Mouse (Mus musculus) limb, embryonic 15.5 days (tissue): ENCODE measurements around the gene Pitpnc1. TPM values are rescaled to one million over a fixed set of nuclear protein-coding genes. Genes with fewer than 3 reads are reported as not detected.

Experiments
- ATAC-seq: fragments of 200-750 bp; cut with Nextera tagmentation; 2 replicates; pipeline ENCODE4 v1.8.0; 2017; ENCODE audit warnings: low read depth, moderate TSS enrichment; ENCODE audit not compliant: insufficient number of reproducible peaks, low FRiP score, low TSS enrichment
- H3K27ac ChIP-seq: fragments of 300-500 bp; sonication (generic); 2 replicates; pipeline ENCODE4 v1.5.1; 2015; ENCODE audit warnings: moderate library complexity, mild to moderate bottlenecking, inconsistent platforms
- H3K27me3 ChIP-seq: fragments of 300-500 bp; sonication (generic); 2 replicates; pipeline ENCODE4 v1.6.1; 2015; ENCODE audit warnings: inconsistent platforms
- H3K36me3 ChIP-seq: fragments of 300-500 bp; sonication (generic); 2 replicates; pipeline ENCODE4 v1.6.1; 2015; ENCODE audit warnings: inconsistent platforms
- H3K4me1 ChIP-seq: fragments of 300-500 bp; sonication (generic); 2 replicates; pipeline ENCODE4 v1.6.1; 2015; ENCODE audit warnings: inconsistent platforms
- H3K4me2 ChIP-seq: fragments of 300-500 bp; sonication (generic); 2 replicates; pipeline ENCODE4 v1.6.1; 2015; ENCODE audit warnings: mild to moderate bottlenecking, inconsistent platforms
- H3K4me3 ChIP-seq: fragments of 300-500 bp; sonication (generic); 2 replicates; pipeline ENCODE4 v1.5.1; 2015; ENCODE audit warnings: mild to moderate bottlenecking, inconsistent platforms
- H3K9ac ChIP-seq: fragments of 300-500 bp; sonication (generic); 2 replicates; pipeline ENCODE4 v1.6.1; 2015; ENCODE audit warnings: inconsistent platforms
- H3K9me3 ChIP-seq: fragments of 300-500 bp; sonication (generic); 2 replicates; pipeline ENCODE4 v1.6.1; 2016; ENCODE audit warnings: inconsistent platforms
- WGBS: fragments of 180-500 bp; shearing (Covaris S2); methylation state at CpG from one replicate; pipeline ENCODE4 v1.1.7; 2015; 5-methylcytosine and 5-hydroxymethylcytosine counted together
- polyA plus RNA-seq: library from polyadenylated mRNA; unstranded; fragments of >200 nt; fragmentation: Nextera tagmentation; extraction: Ambion mirVana; gene quantifications from 2 replicates; pipeline ENCODE4 v1.2.1, GENCODE M21; 2015

The Pitpnc1 gene
- polyA plus RNA-seq, 1 experiment from 2014 or later = 25.2 TPM

- Histone ChIP-seq H3K4me3 (no peak overlapping the region), H3K4me2 (peak overlapping the region; percentile 25; the same call in 1 of the 2 replicates), H3K4me1 (peaks cover 15% of the 10 kb centered on the region), H3K9me3 (no peaks in the 10 kb centered on the region), H3K9ac (no peak overlapping the region), H3K27ac (peak overlapping the region; percentile 74), H3K27me3 (no peaks in the 10 kb centered on the region), H3K36me3 (no peaks in the 10 kb centered on the region)
- ATAC-seq = no peak
- 61% methylated on average over 11 of the region's 11 CpGs for WGBS
These were observed 94.7 kb downstream of the Pitpnc1 start for GRCm38 (mm10) chr11:107375816-107376215.

DNA sequence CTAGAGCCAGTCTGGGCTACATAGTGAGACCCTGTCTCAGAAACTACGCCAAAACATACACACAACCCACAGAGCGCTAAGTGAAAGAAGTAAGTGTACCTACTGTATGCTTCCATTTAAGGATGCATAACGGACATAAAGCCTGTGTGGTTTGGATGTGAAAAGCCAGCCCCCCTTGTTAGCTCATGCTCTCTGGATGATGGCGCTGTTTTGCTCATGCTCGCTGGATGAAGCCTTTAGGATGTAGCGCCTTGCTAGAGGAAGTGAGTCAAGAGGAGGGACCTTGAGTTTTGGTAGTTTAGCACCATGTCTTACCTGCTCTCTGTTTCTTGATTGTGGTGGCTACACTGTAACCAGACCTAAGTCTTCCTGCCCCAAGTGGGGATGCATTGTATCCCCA lies 96.9 kb downstream of the Pitpnc1 start:
- H3K27ac ChIP-seq = no peak overlapping the region
- H3K27me3 ChIP-seq = no peaks in the 10 kb centered on the region
- no peaks in the 10 kb centered on the region for H3K9me3 ChIP-seq
- 90% methylated on average over 6 of the region's 6 CpGs for WGBS
- no peak overlapping the region for H3K4me2 ChIP-seq
- no peak for ATAC-seq
- H3K4me3 ChIP-seq = no peak overlapping the region
- H3K4me1 ChIP-seq = peaks cover 25% of the 10 kb centered on the region
- H3K9ac ChIP-seq = no peak overlapping the region
- H3K36me3 ChIP-seq = no peaks in the 10 kb centered on the region

DNA sequence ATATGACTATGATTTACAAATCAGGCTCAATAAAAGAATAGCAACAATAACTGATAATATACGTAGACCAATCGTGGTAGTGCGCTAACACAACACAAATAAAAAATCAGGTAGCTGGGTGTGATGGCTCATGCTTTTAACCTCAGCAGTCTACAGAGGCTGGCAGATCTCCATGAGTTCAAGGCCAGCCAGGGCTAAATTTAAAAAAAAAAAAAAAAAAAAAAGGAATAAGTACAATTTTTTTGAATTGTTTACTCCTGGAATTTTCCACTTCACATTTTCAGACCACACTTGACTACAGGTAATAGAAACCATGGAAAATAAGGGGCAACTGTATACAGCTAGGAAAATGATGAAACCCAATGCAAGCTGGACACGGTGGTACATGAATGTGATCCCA lies 97.3 kb downstream of the Pitpnc1 start:
- Histone ChIP-seq H3K9ac (no peak overlapping the region), H3K4me2 (no peak overlapping the region), H3K4me1 (peaks cover 25% of the 10 kb centered on the region), H3K36me3 (no peaks in the 10 kb centered on the region), H3K4me3 (no peak overlapping the region), H3K27ac (no peak overlapping the region), H3K27me3 (no peaks in the 10 kb centered on the region), H3K9me3 (no peaks in the 10 kb centered on the region)
- no peak for ATAC-seq
- WGBS = 91% methylated on average over 4 of the region's 4 CpGs

DNA sequence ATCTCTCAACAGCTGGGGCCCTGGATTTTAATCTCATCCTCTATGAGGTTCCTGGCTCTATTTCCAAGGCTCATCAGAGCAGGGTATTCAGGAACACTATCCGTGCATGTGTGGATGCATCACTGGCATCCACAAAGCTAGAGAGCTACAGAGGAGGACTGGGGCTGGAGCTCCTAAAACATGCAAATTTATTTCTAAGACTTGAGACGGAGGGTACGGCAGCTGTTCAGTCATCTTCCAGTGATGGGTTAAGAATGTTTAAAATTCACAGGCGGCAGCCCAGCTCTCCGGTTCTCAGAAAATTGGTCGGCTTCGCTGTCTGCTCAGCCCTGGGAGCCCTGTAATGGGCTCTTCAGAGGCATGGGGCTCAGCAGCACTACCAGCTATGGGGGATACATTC lies 97.8 kb downstream of the Pitpnc1 start:
- no peaks in the 10 kb centered on the region for H3K9me3 ChIP-seq
- H3K36me3 ChIP-seq = no peaks in the 10 kb centered on the region
- no peak overlapping the region for H3K4me2 ChIP-seq
- WGBS = 66% methylated on average over 7 of the region's 7 CpGs
- peaks cover 25% of the 10 kb centered on the region for H3K4me1 ChIP-seq
- H3K27me3 ChIP-seq = no peaks in the 10 kb centered on the region
- no peak overlapping the region for H3K9ac ChIP-seq
- ATAC-seq = no peak
- H3K27ac ChIP-seq = no peak overlapping the region
- H3K4me3 ChIP-seq = no peak overlapping the region

- Histone ChIP-seq H3K4me2 (no peak overlapping the region), H3K36me3 (no peaks in the 10 kb centered on the region), H3K27me3 (no peaks in the 10 kb centered on the region), H3K9ac (no peak overlapping the region), H3K27ac (no peak overlapping the region), H3K4me1 (peaks cover 26% of the 10 kb centered on the region), H3K9me3 (no peaks in the 10 kb centered on the region), H3K4me3 (no peak overlapping the region)
- no peak for ATAC-seq
- WGBS = 88% methylated on average over 3 of the region's 3 CpGs
These were observed 100.0 kb downstream of the Pitpnc1 start for GRCm38 (mm10) chr11:107370476-107370875.

DNA sequence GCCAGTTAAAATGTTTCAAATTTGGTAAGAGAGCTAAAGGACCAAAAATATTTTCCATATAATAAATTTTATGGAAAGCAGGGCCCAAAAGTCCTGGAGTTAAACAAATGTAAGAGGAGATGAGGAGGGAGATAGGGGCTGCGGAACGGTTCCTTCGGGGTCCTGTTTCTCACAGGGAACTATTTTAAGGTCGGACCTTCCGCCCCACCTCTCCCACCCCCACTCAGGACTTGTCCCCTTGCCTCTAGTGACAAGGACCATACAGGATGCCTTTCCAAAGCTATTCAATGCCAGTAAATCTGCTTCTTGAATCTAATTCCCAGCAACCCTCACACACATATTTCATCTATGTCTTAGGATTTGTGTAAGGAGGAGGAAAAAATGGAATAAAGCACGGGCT lies 100.8 kb downstream of the Pitpnc1 start:
- Histone ChIP-seq H3K9ac (no peak overlapping the region), H3K4me3 (no peak overlapping the region), H3K4me1 (peaks cover 26% of the 10 kb centered on the region), H3K4me2 (no peak overlapping the region), H3K27ac (peak overlapping the region; percentile 27), H3K9me3 (no peaks in the 10 kb centered on the region), H3K27me3 (no peaks in the 10 kb centered on the region), H3K36me3 (no peaks in the 10 kb centered on the region)
- no peak for ATAC-seq
- 69% methylated on average over 6 of the region's 6 CpGs for WGBS

GRCm38 (mm10) chr11:107365938-107366712 lies 104.4 kb downstream of the Pitpnc1 start:
- no peaks in the 10 kb centered on the region for H3K27me3 ChIP-seq
- WGBS = 62% methylated on average over 13 of the region's 13 CpGs
- no peak overlapping the region for H3K4me2 ChIP-seq
- H3K9me3 ChIP-seq = no peaks in the 10 kb centered on the region
- peaks cover 23% of the 10 kb centered on the region for H3K4me1 ChIP-seq
- no peak overlapping the region for H3K9ac ChIP-seq
- no peak for ATAC-seq
- no peak overlapping the region for H3K27ac ChIP-seq
- no peaks in the 10 kb centered on the region for H3K36me3 ChIP-seq
- H3K4me3 ChIP-seq = no peak overlapping the region

DNA sequence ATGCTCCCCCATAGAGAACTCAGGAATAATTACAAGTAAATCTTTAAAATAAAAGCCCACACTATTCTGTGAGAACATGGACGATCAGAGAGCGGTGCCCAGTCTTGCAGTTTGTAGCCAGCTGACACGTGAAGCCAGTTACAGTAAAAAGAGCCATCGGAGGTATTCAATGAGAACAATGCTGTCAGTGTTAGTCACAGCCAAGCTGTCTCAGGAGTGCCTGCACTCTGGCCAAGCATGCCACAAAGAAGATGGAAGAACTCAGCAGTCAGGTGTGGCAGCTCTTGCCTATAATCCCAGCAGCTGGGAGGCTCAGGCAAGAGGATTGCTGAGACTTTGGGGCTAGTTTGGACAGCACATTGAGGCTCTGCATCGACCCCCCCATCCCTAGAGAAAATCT lies 111.8 kb downstream of the Pitpnc1 start:
- H3K27me3 ChIP-seq = no peaks in the 10 kb centered on the region
- peaks cover 15% of the 10 kb centered on the region for H3K4me1 ChIP-seq
- no peak overlapping the region for H3K9ac ChIP-seq
- H3K27ac ChIP-seq = no peak overlapping the region
- no peaks in the 10 kb centered on the region for H3K9me3 ChIP-seq
- 69% methylated on average over 5 of the region's 5 CpGs for WGBS
- H3K36me3 ChIP-seq = no peaks in the 10 kb centered on the region
- H3K4me2 ChIP-seq = no peak overlapping the region
- no peak for ATAC-seq
- H3K4me3 ChIP-seq = no peak overlapping the region

GRCm38 (mm10) chr11:107356224-107356623 lies 114.3 kb downstream of the Pitpnc1 start:
- 79% methylated on average over 7 of the region's 7 CpGs for WGBS
- no peaks in the 10 kb centered on the region for H3K36me3 ChIP-seq
- no peaks in the 10 kb centered on the region for H3K27me3 ChIP-seq
- H3K9ac ChIP-seq = no peak overlapping the region
- no peak overlapping the region for H3K27ac ChIP-seq
- H3K4me3 ChIP-seq = no peak overlapping the region
- H3K4me1 ChIP-seq = peaks cover 15% of the 10 kb centered on the region
- no peaks in the 10 kb centered on the region for H3K9me3 ChIP-seq
- no peak overlapping the region for H3K4me2 ChIP-seq
- ATAC-seq = no peak

DNA sequence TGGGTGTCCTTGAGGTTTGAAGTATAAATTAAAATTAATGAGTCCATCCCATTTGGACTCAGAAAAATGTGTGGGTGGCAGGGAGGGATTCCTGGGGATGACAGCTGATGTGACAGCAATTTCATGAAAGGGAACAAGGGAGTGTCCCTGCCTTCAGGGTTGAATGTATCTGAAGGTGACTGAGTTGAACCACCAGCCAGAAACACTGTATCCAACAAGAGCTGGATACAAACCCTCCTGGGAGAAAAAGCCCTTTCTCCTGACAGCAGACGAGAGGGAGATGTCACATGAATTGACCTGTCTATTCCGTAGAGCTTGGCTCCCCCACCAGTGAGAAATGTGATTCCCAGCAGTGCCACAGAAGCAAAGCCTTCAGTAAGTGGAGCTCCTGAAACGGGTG lies 115.0 kb downstream of the Pitpnc1 start:
- H3K27me3 ChIP-seq = no peaks in the 10 kb centered on the region
- no peak overlapping the region for H3K9ac ChIP-seq
- no peak overlapping the region for H3K4me2 ChIP-seq
- H3K9me3 ChIP-seq = no peaks in the 10 kb centered on the region
- 51% methylated on average over 3 of the region's 3 CpGs for WGBS
- H3K27ac ChIP-seq = no peak overlapping the region
- H3K4me3 ChIP-seq = no peak overlapping the region
- no peaks in the 10 kb centered on the region for H3K36me3 ChIP-seq
- peaks cover 15% of the 10 kb centered on the region for H3K4me1 ChIP-seq
- ATAC-seq = no peak

DNA sequence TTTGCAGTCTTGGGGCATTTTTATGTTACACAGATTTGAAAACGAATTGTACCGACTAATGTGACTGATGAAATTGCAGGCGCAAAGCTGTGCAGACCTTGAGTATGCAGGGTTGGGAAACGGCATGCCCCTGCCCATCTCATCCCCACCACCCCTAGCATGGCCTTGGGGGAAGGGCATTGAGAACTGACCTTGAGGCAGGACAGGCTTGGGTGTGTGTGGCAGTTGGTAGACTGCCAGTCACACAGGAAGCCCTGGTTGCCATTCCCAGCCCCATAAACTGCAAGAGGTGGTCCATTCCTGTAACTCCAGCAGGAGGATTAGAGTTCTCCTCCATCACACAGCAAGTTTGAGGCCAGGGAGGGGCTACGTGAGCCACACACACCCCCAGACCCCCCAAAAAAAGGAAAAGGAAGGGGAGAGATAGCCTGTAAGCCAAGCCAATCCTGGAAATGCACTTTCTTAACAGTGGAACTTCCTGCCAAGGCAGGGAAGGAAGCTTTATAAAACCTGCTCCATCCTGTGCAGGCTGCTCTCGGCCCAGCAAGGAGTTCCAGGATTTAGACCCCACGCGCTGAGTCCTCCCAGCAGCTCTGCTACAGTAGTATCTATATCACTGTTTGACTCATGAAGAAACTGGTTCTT lies 115.9 kb downstream of the Pitpnc1 start:
- no peak overlapping the region for H3K9ac ChIP-seq
- H3K27ac ChIP-seq = peak overlapping the region; percentile 9; the same call in 1 of the 2 replicates
- H3K4me3 ChIP-seq = no peak overlapping the region
- H3K27me3 ChIP-seq = no peaks in the 10 kb centered on the region
- 73% methylated on average over 8 of the region's 8 CpGs for WGBS
- H3K36me3 ChIP-seq = no peaks in the 10 kb centered on the region
- no peak for ATAC-seq
- no peaks in the 10 kb centered on the region for H3K9me3 ChIP-seq
- peaks cover 15% of the 10 kb centered on the region for H3K4me1 ChIP-seq
- H3K4me2 ChIP-seq = no peak overlapping the region

DNA sequence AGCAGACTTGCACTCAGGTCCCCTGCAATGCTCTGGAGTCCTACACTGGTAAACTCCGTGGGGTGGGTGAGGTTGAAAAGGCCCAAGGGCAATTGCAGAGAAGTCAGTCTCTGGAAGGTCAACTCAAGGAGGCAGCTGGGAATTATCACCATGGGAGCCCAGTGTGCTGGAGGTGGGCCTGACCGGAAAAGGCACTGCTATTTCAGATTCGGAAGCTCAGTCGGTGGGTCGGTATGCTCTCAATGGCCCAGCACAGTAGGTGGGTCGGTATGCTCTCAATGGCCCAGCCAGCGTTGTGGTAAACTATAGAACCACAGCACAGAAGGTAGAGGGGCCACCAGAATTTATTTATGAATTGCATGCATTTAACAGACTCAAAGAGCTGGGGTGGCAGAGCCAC lies 117.9 kb downstream of the Pitpnc1 start:
- peaks cover 15% of the 10 kb centered on the region for H3K4me1 ChIP-seq
- no peaks in the 10 kb centered on the region for H3K36me3 ChIP-seq
- no peak overlapping the region for H3K9ac ChIP-seq
- 59% methylated on average over 7 of the region's 7 CpGs for WGBS
- ATAC-seq = no peak
- H3K27me3 ChIP-seq = no peaks in the 10 kb centered on the region
- no peak overlapping the region for H3K4me3 ChIP-seq
- no peak overlapping the region for H3K27ac ChIP-seq
- H3K9me3 ChIP-seq = no peaks in the 10 kb centered on the region
- H3K4me2 ChIP-seq = no peak overlapping the region
